Mouse (Mus musculus): ENCODE results near the gene Arid4a.
"Not testable (repeated sequence)": the region's sequence is repeated elsewhere in the genome, so short reads cannot be mapped to it uniquely, and the experiment has no call there.

Gene Arid4a

GRCm38 (mm10) chr12:71055537-71055936 lies 39.7 kb downstream of the Arid4a start:
- DNase-seq: no peak

DNA sequence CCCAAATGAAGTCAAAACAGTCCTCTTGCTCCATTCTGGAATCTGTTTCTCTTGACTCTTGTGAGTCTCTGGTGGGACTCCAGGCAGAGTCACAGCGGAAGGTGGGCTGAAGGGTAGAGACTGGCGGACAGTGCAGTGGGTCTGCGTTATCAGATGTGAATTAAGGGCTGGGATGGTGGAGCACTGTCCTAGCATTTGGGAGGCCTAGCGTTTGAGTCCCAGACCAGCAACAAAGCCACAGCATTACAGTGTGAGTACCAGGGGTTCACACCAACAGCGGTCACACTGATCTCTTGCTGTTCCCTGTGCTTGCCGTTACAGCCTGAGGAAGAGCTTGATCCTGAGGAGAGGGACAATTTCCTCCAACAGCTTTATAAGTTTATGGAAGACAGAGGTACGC lies 44.0 kb downstream of the Arid4a start:
- no peak for DNase-seq

DNA sequence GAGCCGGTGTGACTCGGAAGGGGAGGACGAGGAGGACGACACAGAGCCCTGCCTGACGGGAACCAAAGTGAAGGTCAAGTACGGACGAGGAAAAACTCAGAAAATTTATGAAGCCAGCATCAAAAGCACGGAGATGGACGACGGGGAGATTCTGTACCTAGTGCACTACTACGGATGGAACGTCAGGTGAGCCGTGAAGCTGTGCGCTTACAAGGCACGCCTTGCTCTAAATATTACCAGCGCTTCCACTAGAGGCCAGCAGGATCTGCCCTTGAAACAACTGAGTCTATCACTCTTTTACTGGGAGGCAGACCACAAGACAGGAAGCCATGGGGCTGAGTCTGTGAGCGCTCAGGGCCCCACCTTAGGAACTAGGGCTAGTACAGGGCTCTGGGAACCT lies 54.1 kb downstream of the Arid4a start:
- peak; percentile 0 for DNase-seq

DNA sequence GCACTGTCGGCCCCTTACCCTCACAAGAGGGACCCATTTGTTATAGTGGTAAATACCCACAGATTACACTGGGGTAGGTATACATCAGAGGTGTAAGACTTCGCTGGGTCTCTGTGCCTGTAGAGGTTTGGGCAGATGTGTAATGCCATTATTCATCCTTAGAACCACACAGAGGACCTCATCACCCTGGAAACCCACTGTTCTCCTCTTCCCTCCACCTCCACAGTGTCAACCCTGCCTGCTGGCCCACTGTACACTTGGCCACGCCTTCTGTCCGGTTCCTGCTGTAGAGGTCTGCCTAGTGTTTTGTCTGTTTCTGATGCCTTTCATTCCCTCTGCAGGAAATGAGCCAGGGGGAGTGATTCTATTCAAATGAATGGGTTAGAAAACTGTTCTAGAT lies 56.3 kb downstream of the Arid4a start:
- no peak for DNase-seq

DNA sequence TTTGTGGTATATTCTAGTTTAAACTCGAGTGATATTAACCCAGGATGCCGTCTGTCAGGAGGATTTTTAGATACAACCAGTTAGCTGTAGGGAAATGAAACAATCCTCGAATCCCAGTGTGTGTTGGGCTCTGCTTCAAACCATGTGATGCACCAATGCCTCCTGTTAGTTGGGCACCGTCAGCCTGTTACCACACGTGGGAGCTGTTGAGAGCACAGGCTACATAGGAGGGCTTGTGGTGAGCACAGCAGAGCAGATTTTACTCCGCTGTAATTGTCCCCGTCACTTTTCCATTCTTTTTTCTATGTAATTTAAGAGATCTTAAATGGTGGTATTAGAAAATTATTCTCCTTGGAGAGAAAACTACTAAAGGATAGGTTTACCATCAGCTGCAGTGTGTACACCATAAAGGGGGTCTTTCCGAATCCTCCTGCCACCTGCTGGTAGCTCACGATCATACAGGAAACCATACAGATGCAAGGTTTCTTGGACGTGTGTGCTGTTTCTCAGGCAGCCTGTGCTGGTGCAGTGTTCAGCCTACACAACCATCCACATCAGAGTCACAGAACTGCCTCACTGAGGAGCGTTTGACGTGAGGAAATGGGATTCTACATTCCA lies 57.4 kb downstream of the Arid4a start:
- DNase-seq: no peak

- DNase-seq: no peak
These were observed 70.5 kb downstream of the Arid4a start for GRCm38 (mm10) chr12:71086331-71086730.

GRCm38 (mm10) chr12:71104275-71104674 lies 88.5 kb downstream of the Arid4a start:
- DNase-seq: not testable (repeated sequence)

DNA sequence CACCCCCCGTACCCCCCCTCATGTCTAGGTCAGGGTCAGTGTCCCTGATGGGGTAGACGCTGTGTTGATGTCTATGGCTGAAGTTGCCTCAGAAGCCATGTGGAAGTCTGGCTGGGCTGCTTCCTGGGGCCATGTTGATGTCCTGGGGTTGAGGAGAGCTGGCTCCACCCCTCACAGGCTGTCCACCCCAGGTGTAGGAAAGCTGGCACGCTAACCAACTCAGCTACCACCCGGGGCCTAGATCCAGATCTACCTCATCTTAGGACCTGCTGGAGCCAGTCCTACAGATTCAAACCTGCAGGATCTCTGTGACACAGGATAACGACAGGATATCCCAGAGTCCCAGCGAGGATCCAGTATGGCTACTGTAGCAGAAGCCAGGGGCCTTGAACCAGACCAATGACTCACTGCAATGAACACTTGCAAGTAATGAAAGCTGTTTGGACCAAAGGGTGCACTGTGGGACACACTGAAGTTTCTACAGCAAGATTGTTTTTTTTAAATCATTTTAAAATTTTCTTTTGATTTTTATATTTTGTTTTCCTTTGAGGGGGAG lies 91.5 kb downstream of the Arid4a start:
- no peak for DNase-seq

GRCm38 (mm10) chr12:71111331-71111730 lies 95.5 kb downstream of the Arid4a start, which contains the start of gene Tomm20l:
Gene Tomm20l (plus strand): TSS chr12:71111428.
- peak; percentile 32 for DNase-seq

- no peak for DNase-seq
These were observed 97.3 kb downstream of the Arid4a start for GRCm38 (mm10) chr12:71113074-71113473.

DNA sequence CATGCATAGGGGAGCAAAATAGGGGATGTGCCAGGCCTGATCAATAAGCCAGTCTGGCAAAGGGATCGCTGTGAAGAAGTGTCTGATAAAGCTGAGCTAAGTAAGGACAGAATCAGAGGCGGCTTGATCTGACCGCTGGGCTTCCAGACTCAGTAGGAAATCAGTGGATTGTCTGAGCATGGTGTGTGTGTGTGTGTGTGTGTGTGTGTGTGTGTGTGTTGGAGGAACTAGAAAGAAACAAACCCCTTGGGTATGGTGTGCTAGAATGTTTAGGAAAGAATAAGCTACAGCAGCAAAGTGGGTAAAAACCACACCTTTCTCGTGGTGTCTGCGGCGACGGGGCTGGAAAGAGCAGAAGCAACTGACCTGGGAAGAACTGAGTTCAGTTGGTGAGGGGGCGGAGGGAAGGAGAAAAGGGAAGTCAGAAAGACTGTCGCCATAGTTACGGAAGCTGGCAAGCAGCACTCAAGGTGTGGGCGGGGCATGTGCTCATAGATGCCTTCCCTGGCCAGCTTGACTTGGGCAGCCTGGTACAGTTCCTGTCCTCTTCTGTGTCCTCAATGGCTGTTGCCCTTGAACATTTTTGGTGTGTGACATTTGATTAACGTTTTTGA lies 98.0 kb downstream of the Arid4a start:
- no peak for DNase-seq

DNA sequence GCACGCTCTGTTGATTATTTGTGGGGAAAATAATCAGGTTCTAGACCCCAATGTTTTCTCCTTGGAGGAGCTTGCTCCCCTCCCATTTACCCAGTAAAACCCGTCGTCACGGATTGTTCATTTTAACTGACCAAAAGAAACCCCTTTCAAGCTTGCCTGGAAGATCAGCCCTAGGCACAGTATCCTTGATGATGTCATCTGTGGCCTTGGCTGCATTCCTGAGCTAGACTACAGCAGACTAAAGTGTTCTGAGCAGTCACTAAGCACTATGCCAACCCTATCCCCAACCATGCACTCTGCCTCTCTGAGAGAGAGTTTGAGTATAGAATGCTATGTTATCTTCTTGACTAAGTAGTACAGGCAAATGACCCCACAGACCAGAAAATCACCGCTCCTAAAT lies 100.6 kb downstream of the Arid4a start:
- no peak for DNase-seq

- DNase-seq: peak; percentile 25
These were observed 106.9 kb downstream of the Arid4a start for GRCm38 (mm10) chr12:71122731-71123130.

DNA sequence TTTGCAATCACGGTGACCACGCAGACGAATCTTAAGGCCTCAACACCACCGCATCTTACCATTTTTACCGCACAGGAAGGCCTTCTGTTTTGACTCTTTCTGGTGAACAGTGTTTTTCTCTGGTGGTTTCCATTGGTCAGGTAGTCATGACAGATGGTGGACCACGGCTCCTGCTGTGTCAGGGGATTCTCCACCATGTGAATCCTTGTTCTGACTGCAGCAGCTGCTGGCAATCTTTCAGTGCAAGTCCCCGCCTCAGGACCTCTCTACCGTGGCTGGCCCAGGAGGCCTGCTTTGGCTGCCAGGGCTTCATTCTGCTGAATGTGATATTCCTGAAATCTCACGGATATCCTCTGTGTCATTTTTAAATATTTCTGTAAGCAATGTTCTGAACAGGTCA lies 107.5 kb downstream of the Arid4a start:
- DNase-seq: peak; percentile 90

GRCm38 (mm10) chr12:71135581-71135980 lies 119.8 kb downstream of the Arid4a start:
- peak; percentile 30 for DNase-seq

- DNase-seq: peak; percentile 89
These were observed 120.6 kb downstream of the Arid4a start, which contains the start of the genes Timm9 and 2700049A03Rik for GRCm38 (mm10) chr12:71136130-71136973. Gene Timm9 (minus strand): TSS chr12:71136684. Gene 2700049A03Rik (plus strand): TSS chr12:71136848.

- peak; percentile 83 for DNase-seq
These were observed 121.2 kb downstream of the Arid4a start for GRCm38 (mm10) chr12:71136974-71137491.

DNA sequence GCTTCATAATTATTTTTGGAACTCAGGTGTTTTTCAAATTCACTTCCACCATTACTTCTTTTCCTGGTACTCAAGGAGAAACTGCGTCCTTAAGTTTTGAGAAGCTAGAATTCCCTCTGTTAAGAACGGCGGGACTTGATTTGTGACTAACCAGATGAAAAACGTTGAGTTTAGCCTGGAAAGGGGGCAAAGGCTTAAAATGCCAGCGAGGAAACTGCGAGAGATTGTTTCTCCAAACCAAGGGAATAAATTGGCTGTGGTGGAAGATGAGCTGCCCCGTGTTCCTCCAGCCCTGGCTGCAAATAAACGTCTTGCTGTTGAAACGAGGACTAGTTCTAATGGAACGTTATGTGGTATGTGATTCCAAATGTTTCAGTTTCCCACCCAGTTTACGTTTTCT lies 121.9 kb downstream of the Arid4a start:
- peak; percentile 30 for DNase-seq

GRCm38 (mm10) chr12:71139258-71139828 lies 123.6 kb downstream of the Arid4a start:
- DNase-seq: no peak

DNA sequence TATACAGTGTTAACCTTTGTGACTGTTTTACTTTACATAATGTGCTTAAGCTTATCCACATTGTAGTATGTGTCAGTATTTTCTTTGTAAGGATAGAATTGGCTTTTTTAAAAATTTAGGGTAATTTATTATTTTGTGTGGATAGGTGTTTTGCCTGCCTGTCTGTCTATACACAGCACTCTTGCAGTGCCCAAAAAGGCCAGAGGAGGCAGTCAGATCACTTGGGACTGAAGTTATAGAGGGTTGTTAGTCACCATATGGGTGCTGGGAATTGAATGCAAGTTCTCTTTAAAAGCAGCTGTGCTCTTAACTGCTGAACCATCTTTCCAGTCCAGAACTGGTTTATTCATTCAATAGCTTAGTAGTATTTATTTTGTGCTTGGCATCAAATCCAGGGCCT lies 125.4 kb downstream of the Arid4a start:
- DNase-seq: no peak

DNA sequence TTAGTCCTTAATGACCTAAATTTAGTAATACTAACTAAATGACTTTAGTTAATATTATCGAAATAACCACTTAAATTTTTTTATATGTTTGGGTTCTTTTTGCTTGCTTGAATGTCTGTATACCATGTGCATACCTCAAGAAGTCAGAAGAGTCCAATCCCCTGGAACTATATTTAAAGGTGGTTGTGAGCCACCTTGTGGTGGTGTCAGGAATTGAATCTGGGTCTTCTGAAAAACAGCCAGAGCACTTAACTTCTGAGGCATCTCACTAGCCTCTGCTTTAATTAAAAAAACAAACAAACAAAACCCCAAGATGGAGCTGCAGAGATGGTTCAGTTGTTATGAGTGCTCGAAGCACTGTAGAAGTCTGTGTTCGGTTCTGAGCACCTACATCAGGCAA lies 131.9 kb downstream of the Arid4a start:
- DNase-seq: peak; percentile 64

Measured in cerebellum, adult 9-10 months (tissue).